Mouse (Mus musculus) MEL (cell line): ENCODE data around the gene Ak7. TPM values are rescaled to one million over a fixed set of nuclear protein-coding genes. Genes with fewer than 3 reads are reported as not detected.

ENCODE experiments used
- DNase-seq: peaks from one replicate; pipeline ENCODE4 v3.0.0; 2011; ENCODE audit warnings: low read depth, low spot score
- H3K27ac ChIP-seq: 2 replicates; pipeline ENCODE4 v1.5.1; 2012; ENCODE audit warnings: low read depth, mild to moderate bottlenecking, control low read depth, low read length, moderate library complexity; ENCODE audit not compliant: control insufficient read depth
- H3K27me3 ChIP-seq, 2 experiments: fragments of 150-350 bp in 1 of 2; sonication (generic) in 1 of 2; 2 replicates each; pipeline ENCODE4 v1.6.1; 2012; ENCODE audit warnings: low read length in 2 of 2, mild to moderate bottlenecking in 2 of 2, improper control_type of control experiment in 1 of 2, moderate library complexity in 1 of 2; ENCODE audit not compliant: insufficient read depth in 2 of 2, control insufficient read depth in 1 of 2
- H3K36me3 ChIP-seq, 2 experiments: 2 replicates each; pipeline ENCODE4 v1.6.1; 2012 to 2014; ENCODE audit warnings: low read length in 2 of 2, improper control_type of control experiment in 1 of 2, inconsistent platforms in 1 of 2, mild to moderate bottlenecking in 1 of 2; ENCODE audit not compliant: insufficient read depth in 2 of 2, control insufficient read depth in 1 of 2
- H3K4me1 ChIP-seq, 2 experiments: fragments of 150-350 bp in 1 of 2; sonication (generic) in 1 of 2; 2 replicates each; pipeline ENCODE4 v1.6.1; 2012; ENCODE audit warnings: low read length in 2 of 2, improper control_type of control experiment in 1 of 2, mild to moderate bottlenecking in 1 of 2; ENCODE audit not compliant: insufficient read depth in 2 of 2, control insufficient read depth in 1 of 2
- H3K4me3 ChIP-seq, 2 experiments: fragments of 150-350 bp in 1 of 2; sonication (generic) in 1 of 2; 2 replicates each; pipeline ENCODE4 v1.5.1; 2012; ENCODE audit warnings: low read depth in 2 of 2, low read length in 2 of 2, mild to moderate bottlenecking in 2 of 2, moderate library complexity in 2 of 2, control low read depth in 1 of 2, improper control_type of control experiment in 1 of 2; ENCODE audit not compliant: control insufficient read depth in 1 of 2, insufficient read depth in 1 of 2
- H3K79me2 ChIP-seq: 2 replicates; pipeline ENCODE4 v1.6.1; 2012; ENCODE audit warnings: mild to moderate bottlenecking, low read length, moderate library complexity; ENCODE audit not compliant: control insufficient read depth, poor library complexity, insufficient read depth
- H3K9ac ChIP-seq: 2 replicates; pipeline ENCODE4 v1.6.1; 2012; ENCODE audit warnings: low read depth, mild to moderate bottlenecking, control low read depth, low read length, moderate library complexity; ENCODE audit not compliant: control insufficient read depth, poor library complexity, severe bottlenecking
- H3K9me3 ChIP-seq: fragments of 150-350 bp; sonication (generic); replicated peaks from 2 replicates; pipeline ENCODE4 v1.6.1; 2012; ENCODE audit warnings: mild to moderate bottlenecking, low read length, improper control_type of control experiment, moderate library complexity; ENCODE audit not compliant: insufficient read depth
- BHLHE40 ChIP-seq: IDR thresholded peaks from 2 replicates; pipeline ENCODE4 v1.6.1; 2012; ENCODE audit warnings: low read depth, mild to moderate bottlenecking, inconsistent platforms, low read length, improper control_type of control experiment, borderline replicate concordance
- CHD1 ChIP-seq: IDR thresholded peaks from 2 replicates; pipeline ENCODE4 v1.6.1; 2012; ENCODE audit warnings: low read depth, mild to moderate bottlenecking, inconsistent platforms, low read length, improper control_type of control experiment
- CHD2 ChIP-seq: IDR thresholded peaks from 2 replicates; pipeline ENCODE4 v1.6.1; 2011; ENCODE audit warnings: low read length, improper control_type of control experiment
- ELF1 ChIP-seq: IDR thresholded peaks from 2 replicates; pipeline ENCODE4 v1.6.1; 2014; ENCODE audit warnings: low read depth, mild to moderate bottlenecking, inconsistent platforms, low read length, improper control_type of control experiment, moderate library complexity
- EP300 ChIP-seq, 2 experiments: IDR thresholded peaks; 2 replicates each; pipeline ENCODE4 v1.6.1; 2011; ENCODE audit warnings: improper control_type of control experiment in 2 of 2, low read length in 2 of 2, low read depth in 1 of 2, mild to moderate bottlenecking in 1 of 2
- ETS1 ChIP-seq: IDR thresholded peaks from 2 replicates; pipeline ENCODE4 v1.6.1; 2012; ENCODE audit warnings: low read depth, mild to moderate bottlenecking, inconsistent platforms, low read length, improper control_type of control experiment, moderate library complexity
- GABPA ChIP-seq: IDR thresholded peaks from 2 replicates; pipeline ENCODE4 v1.6.1; 2012; ENCODE audit warnings: low read depth, mild to moderate bottlenecking, inconsistent platforms, low read length, improper control_type of control experiment, moderate library complexity
- GATA1 ChIP-seq: IDR thresholded peaks from 2 replicates; pipeline ENCODE4 v1.6.1; 2011; ENCODE audit warnings: low read depth, low read length, improper control_type of control experiment
- HCFC1 ChIP-seq: IDR thresholded peaks from 2 replicates; pipeline ENCODE4 v1.6.1; 2012; ENCODE audit warnings: low read depth, mild to moderate bottlenecking, inconsistent platforms, low read length, improper control_type of control experiment, moderate library complexity
- JUND ChIP-seq: IDR thresholded peaks from 2 replicates; pipeline ENCODE4 v1.6.1; 2011; ENCODE audit warnings: low read depth, mild to moderate bottlenecking, improper control_type of control experiment, low read length
- KAT2A ChIP-seq: conservative IDR thresholded peaks from 2 replicates; pipeline ENCODE4 v1.6.1; 2012; ENCODE audit warnings: low read depth, low read length, improper control_type of control experiment, inconsistent platforms
- MAFK ChIP-seq: IDR thresholded peaks from 2 replicates; pipeline ENCODE4 v1.6.1; 2011; ENCODE audit warnings: low read depth, mild to moderate bottlenecking, low read length, improper control_type of control experiment, borderline replicate concordance
- MAX ChIP-seq: IDR thresholded peaks from 2 replicates; pipeline ENCODE4 v1.6.1; 2011; ENCODE audit warnings: low read length, improper control_type of control experiment
- MAZ ChIP-seq: IDR thresholded peaks from 2 replicates; pipeline ENCODE4 v1.6.1; 2012; ENCODE audit warnings: low read depth, mild to moderate bottlenecking, inconsistent platforms, low read length, improper control_type of control experiment
- MEF2A ChIP-seq: IDR thresholded peaks from 2 replicates; pipeline ENCODE4 v1.6.1; 2014; ENCODE audit warnings: low read depth, mild to moderate bottlenecking, inconsistent platforms, low read length, improper control_type of control experiment; ENCODE audit not compliant: poor library complexity, insufficient replicate concordance, severe bottlenecking; ENCODE audit errors: extremely low read depth
- MXI1 ChIP-seq: IDR thresholded peaks from 2 replicates; pipeline ENCODE4 v1.6.1; 2011; ENCODE audit warnings: mild to moderate bottlenecking, low read depth, low read length, improper control_type of control experiment
- MYB ChIP-seq: IDR thresholded peaks from 2 replicates; pipeline ENCODE4 v1.6.1; 2011; ENCODE audit warnings: mild to moderate bottlenecking, low read depth, low read length, improper control_type of control experiment
- MYC ChIP-seq: IDR thresholded peaks from 2 replicates; pipeline ENCODE4 v1.6.1; 2011; ENCODE audit warnings: low read depth, mild to moderate bottlenecking, low read length, improper control_type of control experiment, moderate library complexity
- NELFE ChIP-seq: IDR thresholded peaks from 2 replicates; pipeline ENCODE4 v1.6.1; 2011; ENCODE audit warnings: low read depth, low read length, improper control_type of control experiment
- NRF1 ChIP-seq: IDR thresholded peaks from 2 replicates; pipeline ENCODE4 v1.6.1; 2014; ENCODE audit warnings: low read depth, mild to moderate bottlenecking, inconsistent platforms, low read length, improper control_type of control experiment, moderate library complexity; ENCODE audit not compliant: poor library complexity, insufficient read depth, severe bottlenecking
- POLR2A ChIP-seq, 2 experiments: IDR thresholded peaks; 2 replicates each; pipeline ENCODE4 v1.6.1; 2011 to 2012; ENCODE audit warnings: low read length in 2 of 2, mild to moderate bottlenecking in 2 of 2, control low read depth in 1 of 2, improper control_type of control experiment in 1 of 2, low read depth in 1 of 2, moderate library complexity in 1 of 2; ENCODE audit not compliant: control insufficient read depth in 1 of 2, insufficient read depth in 1 of 2, poor library complexity in 1 of 2
- POLR2AphosphoS2 ChIP-seq: IDR thresholded peaks from 2 replicates; pipeline ENCODE4 v1.6.1; 2011; ENCODE audit warnings: low read length, improper control_type of control experiment
- RAD21 ChIP-seq: IDR thresholded peaks from 2 replicates; pipeline ENCODE4 v1.6.1; 2011; ENCODE audit warnings: mild to moderate bottlenecking, low read depth, low read length, improper control_type of control experiment
- RCOR1 ChIP-seq: IDR thresholded peaks from 2 replicates; pipeline ENCODE4 v1.6.1; 2012; ENCODE audit warnings: low read depth, mild to moderate bottlenecking, inconsistent platforms, low read length, improper control_type of control experiment
- SIN3A ChIP-seq: IDR thresholded peaks from 2 replicates; pipeline ENCODE4 v1.6.1; 2012; ENCODE audit warnings: low read length, improper control_type of control experiment, inconsistent platforms
- SMC3 ChIP-seq: IDR thresholded peaks from 2 replicates; pipeline ENCODE4 v1.6.1; 2011; ENCODE audit warnings: low read depth, low read length, improper control_type of control experiment
- TAL1 ChIP-seq: IDR thresholded peaks from 2 replicates; pipeline ENCODE4 v1.6.1; 2012; ENCODE audit warnings: mild to moderate bottlenecking, inconsistent platforms, low read length, moderate library complexity, mixed read lengths
- TBP ChIP-seq: IDR thresholded peaks from 2 replicates; pipeline ENCODE4 v1.8.0; 2011; ENCODE audit warnings: low read depth, low read length, improper control_type of control experiment
- TCF12 ChIP-seq: IDR thresholded peaks from 2 replicates; pipeline ENCODE4 v1.6.1; 2014; ENCODE audit warnings: low read depth, mild to moderate bottlenecking, inconsistent platforms, low read length, improper control_type of control experiment, moderate library complexity
- UBTF ChIP-seq: IDR thresholded peaks from 2 replicates; pipeline ENCODE4 v1.6.1; 2012; ENCODE audit warnings: low read depth, mild to moderate bottlenecking, inconsistent platforms, low read length, improper control_type of control experiment, moderate library complexity, borderline replicate concordance; ENCODE audit not compliant: insufficient read depth
- USF1 ChIP-seq: IDR thresholded peaks from 2 replicates; pipeline ENCODE4 v1.6.1; 2014; ENCODE audit warnings: low read depth, mild to moderate bottlenecking, inconsistent platforms, low read length, improper control_type of control experiment, moderate library complexity
- USF2 ChIP-seq, 2 experiments: IDR thresholded peaks; 2 replicates each; pipeline ENCODE4 v1.6.1; 2011 to 2012; ENCODE audit warnings: improper control_type of control experiment in 2 of 2, low read length in 2 of 2, borderline replicate concordance in 1 of 2, inconsistent platforms in 1 of 2, low read depth in 1 of 2, mild to moderate bottlenecking in 1 of 2; ENCODE audit not compliant: insufficient read depth in 1 of 2
- ZC3H11A ChIP-seq: IDR thresholded peaks from 2 replicates; pipeline ENCODE4 v1.6.1; 2012; ENCODE audit warnings: low read depth, mild to moderate bottlenecking, inconsistent platforms, low read length, improper control_type of control experiment
- ZKSCAN1 ChIP-seq: IDR thresholded peaks from 2 replicates; pipeline ENCODE4 v1.6.1; 2012; ENCODE audit warnings: low read depth, mild to moderate bottlenecking, inconsistent platforms, low read length, improper control_type of control experiment, moderate library complexity
- ZMIZ1 ChIP-seq: IDR thresholded peaks from 2 replicates; pipeline ENCODE4 v1.6.1; 2012; ENCODE audit warnings: low read depth, mild to moderate bottlenecking, inconsistent platforms, low read length, improper control_type of control experiment, moderate library complexity
- ZNF384 ChIP-seq: IDR thresholded peaks from 2 replicates; pipeline ENCODE4 v1.6.1; 2012; ENCODE audit warnings: low read depth, mild to moderate bottlenecking, inconsistent platforms, low read length, improper control_type of control experiment
- polyA plus RNA-seq, 2 experiments: library from polyadenylated mRNA; stranded (reverse) in 1 of 2; unstranded in 1 of 2; fragments of >175 nt in 1 of 2; fragments of >200 nt in 1 of 2; gene quantifications; 2 replicates each; pipeline versions ENCODE4 v1.2.1 to v1.2.4; 2012; ENCODE audit warnings: low replicate concordance in 2 of 2, low read depth in 1 of 2; ENCODE audit not compliant: insufficient read length in 2 of 2, insufficient read depth in 1 of 2, missing spikeins in 1 of 2
- total RNA-seq: library from RNA; depleted of rRNA; stranded (reverse); fragments of 300-350 nt; gene quantifications from 2 replicates; pipeline ENCODE4 v1.2.3, GENCODE M21; 2012

Gene Ak7
- total and polyA plus RNA-seq, 3 experiments, result 0.31 to 0.36 TPM; not detected in 1

DNA sequence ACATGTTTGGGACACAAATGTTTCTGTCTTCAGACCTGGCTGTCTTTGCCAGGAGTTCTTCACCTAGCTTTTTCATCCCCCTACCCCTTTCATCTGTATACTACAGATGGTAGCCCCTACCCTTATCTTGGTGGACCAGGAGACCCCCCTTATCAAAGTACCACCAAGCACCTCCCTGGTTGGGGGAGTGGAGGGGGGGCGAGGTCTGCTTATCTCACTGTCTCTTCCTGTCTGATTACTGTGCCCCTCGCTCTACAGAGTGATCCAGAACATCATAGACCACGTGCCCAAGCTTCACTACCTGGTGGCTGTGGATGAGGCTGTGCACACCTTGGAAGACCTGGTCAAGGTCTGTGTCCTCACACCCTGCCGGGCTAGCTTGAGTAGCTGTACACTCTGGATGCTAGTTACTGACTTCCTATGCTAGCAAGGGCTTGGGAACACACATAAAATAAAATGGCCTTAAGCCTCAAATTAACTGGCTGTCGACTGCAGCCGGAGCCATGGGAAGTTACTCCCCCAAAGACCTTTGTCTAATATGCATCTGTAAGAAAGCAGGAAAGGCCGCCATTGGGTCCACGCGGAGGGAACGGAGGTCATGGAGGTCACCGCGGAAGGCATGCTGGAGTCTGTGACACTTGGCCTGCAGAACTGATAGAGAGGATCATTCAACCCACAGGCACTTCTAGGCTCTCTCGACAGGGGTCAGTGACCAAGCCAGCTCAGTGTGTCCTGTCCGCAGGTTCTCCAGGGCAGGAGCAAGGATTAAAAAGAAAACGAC is 32.7 kb downstream of the Ak7 start:
- peaks cover 0 to 3% of the 10 kb centered on the region in 2 experiments; a peak in 2 of 4 replicates for H3K36me3 ChIP-seq
- no peaks in the 10 kb centered on the region for H3K27me3 ChIP-seq
- H3K4me1 ChIP-seq, result peaks cover 6 to 7% of the 10 kb centered on the region in 2 experiments; a peak in 3 of 4 replicates
- no peaks in the 10 kb centered on the region for H3K79me2 ChIP-seq
- peak overlapping the region; percentile 42 for H3K27ac ChIP-seq
- H3K4me3 ChIP-seq, result no peak overlapping the region
- peak; percentile 48 for DNase-seq
- no peak overlapping the region for H3K9ac ChIP-seq
- peaks cover 2% of the 10 kb centered on the region; the same call in 1 of the 2 replicates for H3K9me3 ChIP-seq
- TF ChIP-seq UBTF, result no peak
- peak; percentile 60 to 93 for TF ChIP-seq EP300 (IDR thresholded peaks at IDR 0.05; ENCODE audit: low read depth in 1 of 2, low read length in 2 of 2)
- no peak for TF ChIP-seq MYB
- no peak for TF ChIP-seq ZNF384
- peak; percentile 43; the same call in 1 of the 2 replicates for TF ChIP-seq MAX
- no peak for TF ChIP-seq NELFE
- peak; percentile 83 for TF ChIP-seq GATA1
- TF ChIP-seq MEF2A, result no peak
- no peak for TF ChIP-seq SMC3
- no peak for TF ChIP-seq GABPA
- no peak for TF ChIP-seq CHD2
- peak; percentile 84 for TF ChIP-seq TAL1
- TF ChIP-seq USF1, result peak; percentile 86
- no peak for TF ChIP-seq JUND
- no peak for TF ChIP-seq TBP
- no peak for TF ChIP-seq POLR2AphosphoS2
- no peak for TF ChIP-seq HCFC1
- peak; percentile 54 for TF ChIP-seq MXI1
- peak; percentile 52 for TF ChIP-seq SIN3A
- TF ChIP-seq ZC3H11A, result no peak
- TF ChIP-seq RAD21, result no peak
- peak; percentile 57; the same call in 1 of the 2 replicates for TF ChIP-seq RCOR1
- no peak for TF ChIP-seq NRF1
- TF ChIP-seq ETS1, result peak; percentile 67
- TF ChIP-seq TCF12, result peak; percentile 96
- TF ChIP-seq ZKSCAN1, result no peak
- TF ChIP-seq MAFK, result no peak
- TF ChIP-seq POLR2A (IDR thresholded peaks at IDR 0.05; ENCODE audit: control insufficient read depth in 1 of 2, insufficient read depth in 1 of 2, low read depth in 1 of 2, low read length in 2 of 2, poor library complexity in 1 of 2), result no peak
- peak; percentile 95 for TF ChIP-seq MAZ
- TF ChIP-seq BHLHE40, result peak; percentile 49; the same call in 1 of the 2 replicates
- 0 out of 2 replicates have a peak, but pooled peaks have one; percentile 35 for TF ChIP-seq ELF1
- no peak for TF ChIP-seq KAT2A
- TF ChIP-seq USF2 (IDR thresholded peaks at IDR 0.05; ENCODE audit: borderline replicate concordance in 1 of 2, insufficient read depth in 1 of 2, low read depth in 1 of 2, low read length in 2 of 2), result no peak
- no peak for TF ChIP-seq ZMIZ1
- TF ChIP-seq CHD1, result no peak
- TF ChIP-seq MYC, result no peak
